Mouse (Mus musculus) liver, embryonic 14.5 days (tissue): Measurements from ENCODE around the gene Tinagl1. TPM values are rescaled to one million over a fixed set of nuclear protein-coding genes. Genes with fewer than 3 reads are reported as not detected.

ENCODE experiments used
- ATAC-seq: fragments of 200-750 bp; cut with Nextera tagmentation; 2 replicates; pipeline ENCODE4 v1.8.0; 2017; ENCODE audit warnings: moderate number of reproducible peaks, mild to moderate bottlenecking, moderate library complexity; ENCODE audit not compliant: insufficient read depth
- DNase-seq, 3 experiments: peaks; one replicate each; pipeline ENCODE4 v3.0.0-alpha.2; 2012 to 2013; ENCODE audit warnings: low read depth in 3 of 3, low spot score in 3 of 3
- H3K27ac ChIP-seq: fragments of 300-500 bp; sonication (generic); 2 replicates; pipeline ENCODE4 v1.5.1; 2014; ENCODE audit warnings: moderate library complexity, mild to moderate bottlenecking, control low read depth, inconsistent platforms
- H3K27me3 ChIP-seq: fragments of 300-500 bp; sonication (generic); 2 replicates; pipeline ENCODE4 v1.6.1; 2014; ENCODE audit warnings: mild to moderate bottlenecking, low read length, moderate library complexity; ENCODE audit not compliant: control insufficient read depth, insufficient read depth
- H3K36me3 ChIP-seq: fragments of 300-500 bp; sonication (generic); replicated peaks from 2 replicates; pipeline ENCODE4 v1.6.1; 2014; ENCODE audit warnings: low read depth; ENCODE audit not compliant: control insufficient read depth, insufficient read depth
- H3K4me1 ChIP-seq, 2 experiments: fragments of 200-500 bp in 1 of 2; fragments of 300-500 bp in 1 of 2; sonication (generic) in 1 of 2; replicated peaks; 2 replicates each; pipeline ENCODE4 v1.6.1; 2012 to 2014; ENCODE audit warnings: antibody characterized with exemption in 1 of 2, inconsistent platforms in 1 of 2, low read length in 1 of 2; ENCODE audit not compliant: control insufficient read depth in 2 of 2, insufficient read depth in 2 of 2
- H3K4me2 ChIP-seq: fragments of 300-500 bp; sonication (generic); 2 replicates; pipeline ENCODE4 v1.6.1; 2014; ENCODE audit warnings: low read depth, mild to moderate bottlenecking, control low read depth, moderate library complexity
- H3K4me3 ChIP-seq, 2 experiments: fragments of 200-500 bp in 1 of 2; fragments of 300-500 bp in 1 of 2; sonication (generic) in 1 of 2; 2 replicates each; pipeline ENCODE4 v1.5.1; 2012 to 2014; ENCODE audit warnings: low read depth in 2 of 2, low read length in 2 of 2, mild to moderate bottlenecking in 2 of 2, control low read depth in 1 of 2, inconsistent platforms in 1 of 2, moderate library complexity in 1 of 2; ENCODE audit not compliant: insufficient read depth in 1 of 2
- H3K9ac ChIP-seq: fragments of 300-500 bp; sonication (generic); replicated peaks from 2 replicates; pipeline ENCODE4 v1.6.1; 2014; ENCODE audit warnings: mild to moderate bottlenecking, control low read depth, moderate library complexity
- H3K9me3 ChIP-seq: fragments of 300-500 bp; sonication (generic); 2 replicates; pipeline ENCODE4 v1.6.1; 2016; ENCODE audit warnings: low read length, mixed read lengths; ENCODE audit not compliant: control insufficient read depth
- CTCF ChIP-seq: IDR thresholded peaks from 2 replicates; pipeline ENCODE4 v1.5.1; 2016; ENCODE audit warnings: antibody characterized with exemption, low read depth, control low read depth
- EP300 ChIP-seq: IDR thresholded peaks from 2 replicates; pipeline ENCODE4 v1.6.1; 2016; ENCODE audit warnings: antibody characterized with exemption, low read depth
- WGBS: fragments of 180-500 bp; shearing (Covaris S2); extraction: QIAGEN DNeasy Blood & Tissue Kit; methylation state at CpG from one replicate; pipeline ENCODE4 v1.1.7; 2014; ENCODE audit not compliant: insufficient replicate concordance; 5-methylcytosine and 5-hydroxymethylcytosine counted together
- polyA plus RNA-seq, 2 experiments: library from polyadenylated mRNA; depleted of rRNA in 1 of 2; stranded (reverse) in 1 of 2; unstranded in 1 of 2; fragments of >200 nt; fragmentation: Nextera tagmentation in 1 of 2; extraction: Ambion mirVana in 1 of 2; gene quantifications; 2 replicates each; pipeline versions ENCODE4 v1.2.1 to v1.2.3; 2012 to 2014

The Tinagl1 gene
- polyA plus RNA-seq, 2 experiments = 18.2 to 24.4 TPM

- Histone ChIP-seq H3K27ac (peak overlapping the region; percentile 58), H3K9ac (peak overlapping the region; percentile 72), H3K27me3 (peaks cover 10% of the 10 kb centered on the region), H3K4me1 (peaks cover 10 to 24% of the 10 kb centered on the region in 2 experiments), H3K9me3 (no peaks in the 10 kb centered on the region), H3K4me3 (peak overlapping the region; percentile 60 to 66), H3K36me3 (no peaks in the 10 kb centered on the region), H3K4me2 (peak overlapping the region; percentile 63)
- 4% methylated on average over 25 of the region's 25 CpGs for WGBS
- DNase-seq (peak; percentile 55 to 61 (median 56)), ATAC-seq (peak; percentile 80)
- TF ChIP-seq CTCF (no peak), EP300 (no peak)
Observed at GRCm38 (mm10) chr4:130174335-130175031, 439 bp downstream of the Tinagl1 start.

DNA sequence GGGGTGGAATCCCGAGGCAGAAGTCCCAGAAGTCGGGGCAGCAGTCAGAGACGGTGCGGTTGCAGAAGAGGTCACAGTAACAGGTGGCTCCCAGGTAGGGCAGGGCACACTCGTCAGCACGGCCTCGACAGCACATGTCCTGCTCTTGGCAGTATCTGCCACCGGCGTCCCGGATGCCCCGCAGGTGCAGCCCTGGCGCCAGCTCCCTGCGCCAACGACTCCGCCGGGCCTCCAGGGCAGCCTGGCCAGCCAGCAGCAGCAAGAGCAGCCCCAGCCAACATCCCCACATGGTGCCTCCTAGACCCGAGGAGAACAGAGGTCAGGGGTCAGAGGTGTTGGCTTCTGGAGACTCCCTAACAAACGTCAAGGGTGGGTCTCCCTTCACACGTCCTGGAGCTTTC is 1.0 kb downstream of the Tinagl1 start:
- Histone ChIP-seq H3K4me1 (peaks cover 10 to 24% of the 10 kb centered on the region in 2 experiments), H3K36me3 (no peaks in the 10 kb centered on the region), H3K9me3 (no peaks in the 10 kb centered on the region), H3K4me3 (peak overlapping the region; percentile 60 to 66), H3K27me3 (peaks cover 10% of the 10 kb centered on the region), H3K27ac (peak overlapping the region; percentile 58), H3K9ac (peak overlapping the region; percentile 72), H3K4me2 (peak overlapping the region; percentile 63)
- DNase-seq (no peak), ATAC-seq (peak; percentile 50)
- 50% methylated on average over 19 of the region's 19 CpGs for WGBS
- no peak for TF ChIP-seq EP300
- no peak for TF ChIP-seq CTCF

DNA sequence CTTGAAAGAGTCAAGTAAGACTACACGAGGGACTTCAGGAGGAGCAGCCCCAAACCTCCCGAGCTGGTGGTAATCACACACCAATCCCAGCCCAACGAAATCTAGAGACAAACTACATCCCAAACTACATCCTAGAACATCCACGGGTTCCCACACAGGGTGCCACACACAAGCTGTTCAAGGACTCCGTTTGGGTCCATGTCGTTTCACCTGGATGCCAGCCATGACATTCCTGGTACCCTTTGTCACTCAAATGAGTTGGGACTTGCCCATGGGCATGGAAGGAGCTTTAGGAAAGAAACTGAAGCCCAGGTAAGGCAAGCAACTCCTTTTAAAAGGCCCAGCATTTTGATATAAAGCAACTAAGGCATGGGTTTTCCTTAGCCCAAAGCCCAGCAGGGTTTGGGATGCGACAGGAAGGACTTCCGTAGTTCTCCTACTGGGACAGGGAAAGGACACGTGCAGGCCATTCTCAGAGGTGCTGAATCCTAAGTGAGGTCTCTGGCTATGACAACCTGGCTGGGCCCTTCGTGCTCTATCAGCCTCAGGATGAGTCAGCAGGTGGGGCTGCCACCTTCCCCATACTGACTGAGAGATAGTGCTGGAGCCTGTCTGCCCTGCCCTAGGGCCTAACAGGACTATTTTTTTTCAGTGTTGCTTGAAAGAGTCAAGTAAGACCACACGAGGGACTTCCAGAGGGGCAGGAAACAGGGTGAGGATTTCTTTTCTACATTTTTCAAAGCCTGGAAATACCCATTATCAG is 1.7 kb downstream of the Tinagl1 start:
- ATAC-seq = peak; percentile 83
- H3K4me1 ChIP-seq = peaks cover 10 to 24% of the 10 kb centered on the region in 2 experiments
- H3K27ac ChIP-seq = peak overlapping the region; percentile 58
- H3K4me2 ChIP-seq = peak overlapping the region; percentile 63
- no peaks in the 10 kb centered on the region for H3K9me3 ChIP-seq
- H3K36me3 ChIP-seq = no peaks in the 10 kb centered on the region
- TF ChIP-seq CTCF (no peak), EP300 (no peak)
- peak overlapping the region; percentile 60 to 66 for H3K4me3 ChIP-seq
- WGBS = 50% methylated on average over 11 of the region's 11 CpGs
- H3K9ac ChIP-seq = peak overlapping the region; percentile 72
- DNase-seq = peak; percentile 57 to 63 (median 60)
- H3K27me3 ChIP-seq = peaks cover 10% of the 10 kb centered on the region

DNA sequence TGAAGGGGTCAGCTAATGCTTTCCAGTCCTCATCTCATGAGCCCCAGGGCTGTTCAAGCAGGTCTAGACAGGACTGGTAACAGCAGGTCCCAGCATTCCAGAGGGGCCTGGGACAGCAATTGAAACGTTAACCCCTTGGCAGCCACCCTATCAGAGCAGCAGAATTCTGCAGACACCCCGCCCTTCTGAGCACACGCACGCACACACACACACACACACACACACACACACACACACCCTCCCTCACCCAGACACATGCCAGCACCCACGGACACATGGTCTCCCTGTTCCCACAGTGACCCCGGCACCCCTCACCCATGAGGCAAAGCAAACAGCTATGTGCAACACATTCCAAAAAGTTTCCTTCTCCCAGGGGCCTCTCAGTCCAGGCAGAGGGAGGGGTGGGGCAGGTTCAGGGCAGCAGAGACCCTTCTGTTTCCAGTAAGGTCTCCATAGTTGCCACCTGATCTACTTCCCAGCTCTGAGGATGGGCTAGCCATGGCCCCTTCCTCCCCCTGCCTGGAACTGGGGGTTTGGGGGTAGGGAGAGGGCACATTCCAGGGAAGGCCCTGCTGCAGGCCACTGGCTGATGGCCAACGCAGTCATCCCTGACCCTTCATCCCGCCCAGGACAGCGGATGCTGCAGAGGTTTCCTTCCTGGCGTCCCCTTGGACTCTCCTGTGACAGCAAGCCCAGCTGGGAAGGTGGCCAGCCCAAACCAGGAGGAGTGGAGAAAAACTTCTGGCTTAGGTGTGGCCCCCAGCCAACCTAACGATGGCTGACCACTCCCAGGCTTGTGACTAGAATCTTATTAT is 2.8 kb downstream of the Tinagl1 start:
- Histone ChIP-seq H3K9ac (peak overlapping the region; percentile 14; the same call in 1 of the 2 replicates), H3K27ac (no peak overlapping the region), H3K4me2 (peak overlapping the region; percentile 63), H3K36me3 (no peaks in the 10 kb centered on the region), H3K4me3 (peak overlapping the region in 1 of 2 experiments; percentile 60; a peak in 2 of 4 replicates), H3K9me3 (no peaks in the 10 kb centered on the region), H3K4me1 (peaks cover 10 to 24% of the 10 kb centered on the region in 2 experiments), H3K27me3 (peaks cover 10% of the 10 kb centered on the region)
- DNase-seq (no peak), ATAC-seq (no peak)
- whole genome bisulfite sequencing = 61% methylated on average over 11 of the region's 11 CpGs
- TF ChIP-seq EP300 (no peak), CTCF (no peak)
